Mouse (Mus musculus) neural tube, embryonic 13.5 days (tissue): ENCODE results near the gene Upk1a. TPM values are rescaled to one million over a fixed set of nuclear protein-coding genes. Genes with fewer than 3 reads are reported as not detected.

Experiments
- ATAC-seq: fragments of 200-750 bp; cut with Nextera tagmentation; 2 replicates; pipeline ENCODE4 v1.8.0; 2017; ENCODE audit warnings: low read depth, mild to moderate bottlenecking, moderate TSS enrichment, moderate library complexity
- H3K27ac ChIP-seq: fragments of 300-500 bp; sonication (generic); replicated peaks from 2 replicates; pipeline ENCODE4 v1.5.1; 2015; ENCODE audit warnings: moderate library complexity, mild to moderate bottlenecking, inconsistent platforms
- H3K27me3 ChIP-seq: fragments of 300-500 bp; sonication (generic); 2 replicates; pipeline ENCODE4 v1.6.1; 2015; ENCODE audit warnings: mild to moderate bottlenecking, inconsistent platforms
- H3K36me3 ChIP-seq: fragments of 300-500 bp; sonication (generic); 2 replicates; pipeline ENCODE4 v1.6.1; 2015; ENCODE audit warnings: mild to moderate bottlenecking, inconsistent platforms
- H3K4me1 ChIP-seq: fragments of 300-500 bp; sonication (generic); replicated peaks from 2 replicates; pipeline ENCODE4 v1.6.1; 2015; ENCODE audit warnings: inconsistent platforms
- H3K4me2 ChIP-seq: fragments of 300-500 bp; sonication (generic); 2 replicates; pipeline ENCODE4 v1.6.1; 2015; ENCODE audit warnings: inconsistent platforms, mild to moderate bottlenecking, moderate library complexity
- H3K4me3 ChIP-seq: fragments of 300-500 bp; sonication (generic); 2 replicates; pipeline ENCODE4 v1.5.1; 2015; ENCODE audit warnings: mild to moderate bottlenecking, inconsistent platforms
- H3K9ac ChIP-seq: fragments of 300-500 bp; sonication (generic); 2 replicates; pipeline ENCODE4 v1.6.1; 2015; ENCODE audit warnings: moderate library complexity, mild to moderate bottlenecking, inconsistent platforms
- H3K9me3 ChIP-seq: fragments of 300-500 bp; sonication (generic); 2 replicates; pipeline ENCODE4 v1.6.1; 2016; ENCODE audit warnings: inconsistent platforms
- WGBS: fragments of 180-500 bp; shearing (Covaris S2); methylation state at CpG from one replicate; pipeline ENCODE4 v1.1.7; 2015; 5-methylcytosine and 5-hydroxymethylcytosine counted together
- polyA plus RNA-seq: library from polyadenylated mRNA; unstranded; fragments of >200 nt; fragmentation: Nextera tagmentation; extraction: Ambion mirVana; gene quantifications from 2 replicates; pipeline ENCODE4 v1.2.1, GENCODE M21; 2015

Upk1a gene
- polyA plus RNA-seq, 1 experiment from 2014 or later = 0.49 TPM

GRCm38 (mm10) chr7:30618658-30619057, 6.0 kb upstream of the Upk1a start:
- 97% methylated on average over 9 of the region's 9 CpGs for WGBS
- Histone ChIP-seq H3K9me3 (no peaks in the 10 kb centered on the region), H3K4me2 (no peak overlapping the region), H3K27me3 (no peaks in the 10 kb centered on the region), H3K4me3 (no peak overlapping the region), H3K4me1 (no peaks in the 10 kb centered on the region), H3K36me3 (peaks cover 70% of the 10 kb centered on the region), H3K9ac (no peak overlapping the region), H3K27ac (no peak overlapping the region)
- ATAC-seq = no peak

DNA sequence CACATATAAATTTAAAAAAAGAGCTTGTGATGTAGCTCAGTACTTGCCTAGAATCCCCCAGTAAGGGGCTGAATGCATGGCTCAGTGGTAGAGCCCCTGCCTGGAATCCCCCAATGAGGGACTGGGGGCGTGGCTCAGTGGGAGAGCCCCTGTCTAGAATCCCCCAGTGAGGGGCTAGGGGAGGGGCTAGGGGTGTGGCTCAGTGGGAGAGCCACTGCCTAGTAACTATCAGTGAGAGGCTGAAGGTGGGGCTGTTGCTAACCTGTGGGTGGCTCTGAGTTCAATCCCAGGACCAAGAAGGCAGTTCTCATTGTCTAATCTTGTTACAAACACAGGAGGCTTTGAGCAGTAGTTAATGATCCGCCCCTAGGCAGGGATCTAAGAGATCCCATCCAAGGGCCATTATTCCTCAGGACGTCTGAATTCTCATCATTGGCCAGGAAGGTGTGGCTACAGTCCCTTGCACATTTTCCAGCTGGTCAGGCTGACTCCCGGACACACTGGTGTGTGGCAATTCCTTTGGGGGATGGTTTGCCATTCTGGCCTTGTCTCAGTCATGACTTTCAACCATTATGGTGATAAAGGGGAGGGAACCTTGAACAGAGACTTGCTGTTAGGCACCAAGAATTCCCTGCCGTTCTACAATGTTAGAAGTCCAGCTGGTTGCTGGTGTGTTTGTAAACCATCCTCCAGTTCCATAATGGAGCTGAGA, 2.6 kb upstream of the Upk1a start:
- Histone ChIP-seq H3K36me3 (peaks cover 44% of the 10 kb centered on the region), H3K4me3 (no peak overlapping the region), H3K9me3 (no peaks in the 10 kb centered on the region), H3K4me1 (no peaks in the 10 kb centered on the region), H3K4me2 (no peak overlapping the region), H3K27me3 (no peaks in the 10 kb centered on the region), H3K27ac (no peak overlapping the region), H3K9ac (no peak overlapping the region)
- no peak; the same call in 1 of the 2 replicates for ATAC-seq
- 56% methylated on average over 5 of the region's 5 CpGs for WGBS

DNA sequence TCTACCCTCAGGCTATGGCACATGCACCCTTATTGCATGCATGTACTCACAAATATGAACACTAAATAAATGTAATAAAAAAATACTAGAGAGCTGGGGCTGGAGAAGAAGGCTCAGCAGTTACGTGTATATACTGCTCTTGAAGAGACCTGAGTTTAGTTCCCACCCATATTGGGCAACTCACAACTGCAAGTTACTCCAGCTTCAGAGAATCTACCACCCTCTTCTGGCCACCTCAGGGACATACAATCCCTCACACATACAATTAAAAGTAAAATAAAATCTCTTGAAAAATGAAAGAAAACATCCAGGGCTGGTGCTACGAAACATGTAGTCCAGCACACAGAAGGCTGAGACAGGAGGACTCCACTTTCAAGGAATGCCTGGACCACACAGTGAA, 1.8 kb upstream of the Upk1a start:
- no peaks in the 10 kb centered on the region for H3K9me3 ChIP-seq
- WGBS = 87% methylated on average over 2 of the region's 2 CpGs
- no peaks in the 10 kb centered on the region for H3K27me3 ChIP-seq
- no peak overlapping the region for H3K9ac ChIP-seq
- H3K36me3 ChIP-seq = peaks cover 41% of the 10 kb centered on the region
- no peak overlapping the region for H3K4me2 ChIP-seq
- no peak for ATAC-seq
- no peak overlapping the region for H3K27ac ChIP-seq
- no peak overlapping the region for H3K4me3 ChIP-seq
- H3K4me1 ChIP-seq = no peaks in the 10 kb centered on the region

GRCm38 (mm10) chr7:30613529-30614112, 974 bp upstream of the Upk1a start:
- H3K4me2 ChIP-seq = no peak overlapping the region
- H3K4me1 ChIP-seq = no peaks in the 10 kb centered on the region
- no peak overlapping the region for H3K27ac ChIP-seq
- WGBS = 23% methylated on average over 14 of the region's 14 CpGs
- H3K9me3 ChIP-seq = no peaks in the 10 kb centered on the region
- ATAC-seq = 0 out of 2 replicates have a peak, but pooled peaks have one; percentile 40
- H3K27me3 ChIP-seq = no peaks in the 10 kb centered on the region
- H3K9ac ChIP-seq = peak overlapping the region; percentile 22; the same call in 1 of the 2 replicates
- peaks cover 33% of the 10 kb centered on the region for H3K36me3 ChIP-seq
- H3K4me3 ChIP-seq = no peak overlapping the region

GRCm38 (mm10) chr7:30610043-30610442, 2.6 kb downstream of the Upk1a start:
- H3K4me1 ChIP-seq = no peaks in the 10 kb centered on the region
- no peaks in the 10 kb centered on the region for H3K9me3 ChIP-seq
- ATAC-seq = no peak
- H3K27me3 ChIP-seq = no peaks in the 10 kb centered on the region
- H3K27ac ChIP-seq = no peak overlapping the region
- H3K36me3 ChIP-seq = no peaks in the 10 kb centered on the region
- H3K4me2 ChIP-seq = no peak overlapping the region
- 59% methylated on average over 7 of the region's 7 CpGs for WGBS
- no peak overlapping the region for H3K4me3 ChIP-seq
- H3K9ac ChIP-seq = no peak overlapping the region

GRCm38 (mm10) chr7:30608476-30608875, 4.2 kb downstream of the Upk1a start:
- WGBS = 52% methylated on average over 16 of the region's 16 CpGs
- H3K4me2 ChIP-seq = no peak overlapping the region
- no peaks in the 10 kb centered on the region for H3K9me3 ChIP-seq
- no peaks in the 10 kb centered on the region for H3K27me3 ChIP-seq
- H3K4me1 ChIP-seq = no peaks in the 10 kb centered on the region
- H3K4me3 ChIP-seq = no peak overlapping the region
- no peak for ATAC-seq
- peak overlapping the region; percentile 22; the same call in 1 of the 2 replicates for H3K9ac ChIP-seq
- no peaks in the 10 kb centered on the region for H3K36me3 ChIP-seq
- H3K27ac ChIP-seq = no peak overlapping the region

DNA sequence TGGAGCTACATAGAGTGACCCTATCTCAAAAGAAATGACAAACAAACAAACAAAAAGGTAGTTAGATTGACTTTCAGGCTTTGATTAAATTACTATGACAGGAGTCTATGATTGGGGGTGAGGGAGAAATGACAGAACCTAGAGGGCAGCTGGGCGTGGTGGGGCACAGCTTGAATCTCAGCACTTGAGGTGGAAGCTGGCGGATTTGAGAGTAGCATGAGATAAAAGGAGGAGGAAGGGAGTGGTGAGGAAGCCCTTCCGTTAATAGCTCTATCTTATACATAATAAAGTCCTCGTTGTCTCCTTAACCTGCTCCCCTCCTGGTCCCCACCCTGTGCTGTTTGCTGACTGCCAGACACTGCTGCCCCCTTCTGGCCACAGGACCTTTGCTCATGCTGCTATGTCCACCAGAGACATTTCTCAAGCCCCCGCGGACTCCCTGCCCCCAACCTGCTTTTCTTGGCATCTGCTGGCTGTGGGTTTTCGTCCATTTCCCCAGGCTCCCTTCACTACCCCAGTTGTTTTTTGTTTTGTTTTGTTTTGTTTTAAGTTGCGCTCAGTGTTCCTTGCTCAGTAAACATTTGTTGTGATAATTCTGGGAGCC, 4.8 kb downstream of the Upk1a start:
- Histone ChIP-seq H3K27ac (no peak overlapping the region), H3K36me3 (no peaks in the 10 kb centered on the region), H3K4me2 (no peak overlapping the region), H3K4me1 (no peaks in the 10 kb centered on the region), H3K27me3 (no peaks in the 10 kb centered on the region), H3K9ac (no peak overlapping the region), H3K9me3 (no peaks in the 10 kb centered on the region), H3K4me3 (no peak overlapping the region)
- 31% methylated on average over 8 of the region's 8 CpGs for WGBS
- 0 out of 2 replicates have a peak, but pooled peaks have one; percentile 43 for ATAC-seq

DNA sequence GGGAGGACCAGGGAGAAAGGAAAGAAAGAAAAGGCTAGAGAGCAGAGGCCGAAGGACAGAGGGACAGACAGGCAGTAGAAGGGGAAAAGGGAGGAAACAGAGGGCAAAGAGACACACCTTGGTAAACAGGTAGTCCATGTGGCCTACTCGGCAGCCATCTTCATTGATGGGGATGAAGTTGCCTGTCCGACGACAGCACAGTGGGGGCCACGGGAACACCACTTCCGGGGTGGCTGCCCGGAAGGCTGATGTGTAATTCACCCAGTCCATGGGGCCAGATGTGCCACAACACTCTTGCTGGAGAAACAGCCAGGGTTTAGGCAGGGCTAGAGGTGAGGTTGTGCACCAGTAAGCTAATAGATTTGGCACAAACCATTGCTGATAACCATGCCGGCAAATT, 7.7 kb downstream of the Upk1a start:
- no peak overlapping the region for H3K9ac ChIP-seq
- peaks cover 7% of the 10 kb centered on the region for H3K4me1 ChIP-seq
- 89% methylated on average over 8 of the region's 8 CpGs for WGBS
- H3K27ac ChIP-seq = no peak overlapping the region
- H3K36me3 ChIP-seq = no peaks in the 10 kb centered on the region
- no peaks in the 10 kb centered on the region for H3K9me3 ChIP-seq
- H3K4me2 ChIP-seq = no peak overlapping the region
- ATAC-seq = no peak
- no peaks in the 10 kb centered on the region for H3K27me3 ChIP-seq
- no peak overlapping the region for H3K4me3 ChIP-seq

GRCm38 (mm10) chr7:30604424-30604823, 8.2 kb downstream of the Upk1a start:
- peaks cover 10% of the 10 kb centered on the region for H3K4me1 ChIP-seq
- H3K9me3 ChIP-seq = no peaks in the 10 kb centered on the region
- no peak overlapping the region for H3K4me3 ChIP-seq
- no peaks in the 10 kb centered on the region for H3K27me3 ChIP-seq
- H3K9ac ChIP-seq = no peak overlapping the region
- 66% methylated on average over 8 of the region's 8 CpGs for WGBS
- H3K4me2 ChIP-seq = no peak overlapping the region
- H3K27ac ChIP-seq = no peak overlapping the region
- H3K36me3 ChIP-seq = no peaks in the 10 kb centered on the region
- ATAC-seq = no peak

- peaks cover 10% of the 10 kb centered on the region for H3K4me1 ChIP-seq
- no peak for ATAC-seq
- H3K9me3 ChIP-seq = no peaks in the 10 kb centered on the region
- no peak overlapping the region for H3K4me3 ChIP-seq
- 56% methylated on average over 3 of the region's 3 CpGs for WGBS
- H3K9ac ChIP-seq = no peak overlapping the region
- H3K27ac ChIP-seq = no peak overlapping the region
- no peak overlapping the region for H3K4me2 ChIP-seq
- H3K27me3 ChIP-seq = no peaks in the 10 kb centered on the region
- no peaks in the 10 kb centered on the region for H3K36me3 ChIP-seq
Measured at GRCm38 (mm10) chr7:30602583-30602982, 10.1 kb downstream of the Upk1a start.

DNA sequence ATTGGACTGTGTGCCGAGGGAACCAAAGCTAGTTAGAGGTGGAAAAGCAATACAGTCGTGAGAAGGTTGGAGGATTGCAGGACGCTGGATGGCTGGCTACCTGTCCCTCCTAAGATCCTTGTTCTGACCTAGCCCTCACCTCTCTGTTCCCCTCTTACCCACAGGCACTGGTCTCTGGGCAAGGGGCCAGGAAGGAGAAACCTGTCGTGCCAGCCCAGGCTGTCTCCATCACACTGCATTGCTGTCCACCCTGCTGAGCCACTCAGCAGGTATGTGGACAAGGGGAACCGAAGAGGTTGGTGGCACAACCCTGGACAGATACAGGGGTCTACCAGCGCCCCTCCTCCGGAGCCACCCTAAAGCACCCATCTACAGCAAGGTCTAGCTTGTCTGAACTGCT, 12.0 kb downstream of the Upk1a start:
- Histone ChIP-seq H3K36me3 (no peaks in the 10 kb centered on the region), H3K27ac (peak overlapping the region; percentile 56), H3K9ac (peak overlapping the region; percentile 50; the same call in 1 of the 2 replicates), H3K9me3 (no peaks in the 10 kb centered on the region), H3K4me3 (no peak overlapping the region), H3K27me3 (no peaks in the 10 kb centered on the region; the same call in 1 of the 2 replicates), H3K4me1 (peaks cover 10% of the 10 kb centered on the region), H3K4me2 (peak overlapping the region; percentile 45; the same call in 1 of the 2 replicates)
- 73% methylated on average over 7 of the region's 7 CpGs for WGBS
- no peak for ATAC-seq

DNA sequence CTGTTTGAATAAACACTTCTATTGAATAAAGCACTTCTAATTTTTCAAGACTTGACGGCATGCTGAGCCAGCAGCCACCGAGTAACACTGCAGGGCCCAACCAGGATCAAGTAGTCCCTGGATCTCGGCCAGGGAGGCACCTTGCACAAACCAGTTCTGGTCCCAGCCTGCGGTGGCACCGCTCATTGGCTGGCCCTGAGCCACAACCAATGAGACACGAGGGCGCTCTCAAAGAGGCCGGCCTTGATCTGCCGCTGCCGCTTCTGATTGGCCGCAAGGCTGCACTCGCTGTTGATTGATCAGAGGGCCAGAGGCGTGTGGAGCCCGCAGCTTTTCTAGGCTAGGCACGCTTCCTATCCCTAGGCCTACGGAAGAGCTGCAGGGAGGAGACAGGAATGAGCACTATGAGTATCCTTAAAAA, 12.7 kb downstream of the Upk1a start:
- ATAC-seq = peak; percentile 99

More for the DNA sequence above, 12.7 kb downstream of the Upk1a start:
- Histone ChIP-seq H3K4me1 (peaks cover 10% of the 10 kb centered on the region), H3K27me3 (no peaks in the 10 kb centered on the region; the same call in 1 of the 2 replicates), H3K4me3 (peak overlapping the region; percentile 4; the same call in 1 of the 2 replicates), H3K36me3 (no peaks in the 10 kb centered on the region), H3K27ac (peak overlapping the region; percentile 71), H3K4me2 (peak overlapping the region; percentile 45), H3K9me3 (no peaks in the 10 kb centered on the region), H3K9ac (peak overlapping the region; percentile 50; the same call in 1 of the 2 replicates)
- WGBS = 2% methylated on average over 16 of the region's 16 CpGs
